Mouse (Mus musculus) left cerebral cortex, adult 11 months (tissue): ENCODE results near the gene Thra.

ENCODE experiments used
- DNase-seq: peaks from one replicate; pipeline ENCODE4 v3.0.0; 2022; ENCODE audit warnings: low spot score

Gene Thra

DNA sequence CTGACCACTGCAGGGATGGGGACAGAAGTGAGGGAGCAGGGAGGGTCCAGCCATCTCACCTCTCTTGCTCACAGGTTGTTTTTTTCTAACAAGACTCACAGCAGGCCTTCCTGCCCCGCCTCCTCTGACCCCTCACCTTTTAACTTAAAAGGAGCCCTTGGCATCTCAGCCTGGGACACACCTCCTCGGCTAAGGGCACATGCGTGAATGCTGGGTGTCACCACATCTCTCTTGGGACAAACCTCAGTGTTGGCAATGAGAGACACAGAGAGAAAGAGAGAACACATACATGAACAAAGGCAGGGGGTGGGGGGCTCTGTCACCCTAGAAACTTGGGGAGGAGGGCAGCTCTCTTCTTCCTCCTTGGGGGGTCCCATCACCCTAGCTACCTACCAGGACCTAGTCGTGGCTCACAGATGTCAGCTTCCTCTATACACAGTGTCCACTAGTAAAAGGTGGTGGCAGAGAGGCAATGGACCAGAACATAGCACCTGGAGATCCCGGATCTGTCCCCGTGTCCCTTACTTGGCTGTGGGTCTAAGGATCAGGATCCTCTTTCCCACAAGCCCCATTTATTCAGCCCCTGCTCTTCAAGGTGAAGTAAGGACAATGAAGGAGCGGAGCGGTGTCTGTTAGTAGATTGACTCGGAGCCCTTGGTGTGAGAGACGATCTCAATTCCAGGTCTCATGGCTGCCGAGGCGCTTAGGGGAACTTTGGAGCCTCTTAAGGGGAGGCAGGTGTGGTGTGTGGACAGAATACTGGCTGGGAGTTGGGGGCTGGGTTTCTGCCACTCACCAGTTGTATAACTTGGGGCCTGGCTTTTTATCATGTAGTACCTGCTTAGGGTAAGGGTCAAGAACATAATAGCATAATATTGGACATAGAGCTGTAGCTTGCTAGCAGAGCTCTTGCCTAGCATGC is 5.8 kb downstream of the Thra start:
- no peak for DNase-seq

DNA sequence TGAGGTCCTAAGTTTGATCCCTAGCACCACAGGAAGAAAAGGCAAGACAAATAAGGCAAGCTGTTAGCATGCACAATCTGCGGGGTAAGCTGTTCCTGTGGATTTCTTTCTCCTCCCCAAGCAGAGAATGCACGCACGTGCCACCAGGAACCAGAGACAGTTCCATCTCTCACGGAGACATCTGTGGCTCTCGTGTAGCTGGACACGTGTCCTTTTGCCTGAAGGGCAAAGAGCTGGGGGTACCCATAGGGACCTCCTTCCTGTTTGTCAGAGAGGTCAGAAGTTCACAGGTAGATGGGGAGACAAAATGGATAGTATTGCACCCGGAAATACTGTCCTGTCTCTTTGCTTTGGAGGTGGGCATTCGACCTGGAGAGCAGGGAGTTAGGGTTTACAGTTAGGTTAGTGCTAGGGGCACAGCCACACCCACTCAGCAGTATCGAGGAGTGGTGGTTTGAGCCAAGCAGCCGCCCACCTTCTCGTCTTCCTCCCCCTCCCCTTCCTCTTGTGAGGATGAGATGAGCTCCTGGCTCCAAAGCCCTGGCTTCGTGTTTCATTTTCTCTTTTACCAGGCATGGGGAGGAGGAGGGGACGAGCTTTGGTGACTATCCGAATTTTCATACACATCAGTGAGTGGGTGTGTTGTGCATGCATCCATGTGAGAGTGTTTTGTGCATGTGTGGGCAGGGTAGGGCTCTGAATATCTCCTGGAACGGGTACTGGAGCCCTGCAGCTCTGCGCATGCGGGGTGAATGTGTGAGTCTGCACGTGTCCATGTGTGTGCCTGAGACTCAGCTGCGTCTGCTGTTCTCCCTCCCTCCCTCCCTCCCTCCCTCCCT is 6.6 kb downstream of the Thra start:
- DNase-seq: peak; percentile 94

DNA sequence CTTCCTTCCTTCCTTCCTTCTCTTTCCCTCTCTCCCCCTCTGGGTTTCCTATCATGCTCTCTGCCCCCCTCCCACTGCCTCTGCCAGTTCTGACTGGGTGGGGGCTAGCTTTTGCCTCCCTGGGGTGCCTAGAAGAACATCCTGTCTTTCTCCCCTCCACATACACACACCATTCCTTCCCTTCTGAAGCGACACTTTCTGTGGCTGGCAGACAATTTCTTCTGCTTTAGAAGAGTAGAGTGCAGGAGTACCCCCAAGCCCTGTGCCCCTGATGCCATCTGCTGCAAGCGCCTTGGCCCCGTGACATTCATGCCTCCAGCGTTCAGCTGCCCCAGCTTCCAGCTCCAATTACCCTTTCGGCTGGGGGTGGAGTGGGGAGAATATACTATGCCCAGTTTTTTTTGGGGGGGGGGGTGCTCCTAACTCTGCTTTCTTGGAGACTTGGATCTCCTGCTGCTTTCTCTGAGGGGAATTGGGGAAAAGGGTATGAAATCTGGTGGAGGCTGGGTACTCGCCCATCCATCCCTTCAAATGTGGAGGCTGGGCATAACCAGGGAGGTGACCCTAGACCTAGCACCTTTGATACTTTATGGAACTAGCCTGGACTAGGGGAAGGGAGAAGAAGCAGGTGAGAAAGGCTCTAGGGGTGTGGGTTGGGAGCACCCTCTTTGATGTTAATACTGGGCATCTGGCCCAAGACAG is 7.5 kb downstream of the Thra start:
- DNase-seq: no peak

DNA sequence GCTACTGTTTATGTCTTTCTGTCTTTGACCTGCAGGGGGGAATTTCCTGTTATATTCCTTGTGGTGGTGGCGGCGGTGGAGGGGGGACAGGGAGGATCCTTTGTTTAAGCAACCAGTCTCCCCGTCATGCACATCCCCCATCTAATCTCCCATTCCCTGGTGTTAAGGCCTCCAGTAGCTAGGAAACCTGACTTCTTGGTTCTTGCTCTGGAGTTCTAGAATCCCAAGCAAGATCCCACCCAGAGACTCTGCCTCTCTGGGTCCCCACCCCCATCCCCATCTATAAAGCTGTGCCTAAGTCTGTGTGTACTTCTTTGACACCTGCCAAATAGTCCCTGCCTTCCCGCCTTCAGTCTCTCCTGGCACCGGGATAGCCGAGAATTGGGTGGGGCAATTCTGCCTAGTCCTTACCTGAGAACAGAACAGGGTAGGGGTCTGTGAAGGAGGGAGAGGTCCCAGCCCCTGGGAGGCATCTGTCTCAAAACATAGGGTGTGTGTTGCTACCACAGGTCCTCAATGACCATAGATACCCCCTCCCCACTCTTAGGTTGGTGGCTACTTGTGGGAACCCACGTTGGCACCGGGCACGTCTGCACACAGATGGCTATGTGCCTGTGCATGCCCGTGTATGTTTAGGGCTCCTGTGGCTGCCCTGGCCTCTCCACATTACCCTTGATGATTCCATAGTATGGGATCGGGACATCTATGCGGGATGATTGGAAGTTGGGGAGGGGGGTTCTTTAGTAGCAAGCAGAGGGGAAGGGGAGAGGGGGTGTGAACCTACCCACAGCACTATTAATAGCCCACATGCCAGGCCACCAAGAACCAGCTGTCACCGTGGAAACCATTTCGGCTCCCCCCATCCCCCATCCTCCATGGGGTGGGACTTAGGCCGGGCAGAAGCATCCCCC is 8.3 kb downstream of the Thra start:
- DNase-seq: no peak

DNA sequence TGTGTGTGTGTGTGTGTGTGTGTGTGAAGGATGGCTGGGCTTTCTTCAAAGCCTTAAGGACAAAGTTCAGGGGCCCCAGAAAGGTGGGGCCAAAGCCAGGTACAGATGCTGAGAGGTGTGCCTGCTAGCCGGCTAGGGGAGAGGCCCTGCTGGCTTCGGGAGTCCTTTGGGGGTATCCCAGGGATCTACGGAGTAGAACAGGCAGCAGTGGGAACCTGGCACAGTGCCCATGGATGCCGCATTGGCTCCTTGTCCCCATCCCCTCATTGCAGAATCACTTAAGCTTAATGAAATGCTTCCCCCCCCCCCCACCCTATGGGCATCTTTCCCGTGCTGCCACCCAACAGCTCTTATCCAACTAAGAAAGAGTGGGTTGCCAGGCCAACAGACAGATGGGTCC is 9.3 kb downstream of the Thra start:
- DNase-seq: no peak

DNA sequence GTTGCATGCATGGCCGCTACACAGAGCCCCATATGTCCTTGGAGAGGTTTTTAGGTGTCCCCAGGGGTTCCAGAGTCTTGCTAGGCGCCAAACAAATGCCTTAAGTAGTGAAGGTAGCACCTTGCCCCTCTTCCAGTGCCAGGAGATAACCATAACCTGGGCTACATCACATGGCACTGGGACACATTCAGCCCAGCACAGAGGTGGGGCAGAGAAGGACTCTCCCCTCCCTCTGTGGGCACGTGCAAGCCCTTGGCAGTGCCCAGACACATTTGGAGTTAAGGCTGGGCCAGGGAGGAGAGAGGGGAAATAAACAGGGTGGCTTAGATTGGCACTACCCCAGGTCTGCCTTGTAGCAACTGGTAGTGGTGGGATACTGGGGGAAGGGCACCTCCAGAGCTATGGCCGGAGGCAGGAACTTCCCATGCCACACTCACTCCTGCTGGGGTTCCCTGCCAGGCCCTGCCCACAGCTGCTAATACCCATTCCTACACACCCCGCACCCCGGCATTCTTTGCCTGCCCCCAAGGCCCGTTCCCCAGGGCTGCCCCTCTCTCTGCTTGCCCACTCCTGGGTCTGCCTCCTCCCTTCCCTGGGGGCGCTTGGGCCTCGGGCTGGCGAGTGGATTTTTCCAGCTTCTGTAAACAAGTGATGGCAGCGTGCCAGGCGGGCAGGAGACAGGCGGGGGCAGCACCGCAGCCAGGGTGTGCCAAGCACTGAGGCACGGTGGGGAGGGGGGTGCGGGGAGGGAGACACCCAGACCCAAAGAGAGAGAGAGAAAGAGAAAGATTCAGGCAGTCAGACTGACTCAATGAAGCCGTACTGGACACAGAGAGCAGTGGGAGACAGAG is 10.1 kb downstream of the Thra start:
- DNase-seq: no peak

DNA sequence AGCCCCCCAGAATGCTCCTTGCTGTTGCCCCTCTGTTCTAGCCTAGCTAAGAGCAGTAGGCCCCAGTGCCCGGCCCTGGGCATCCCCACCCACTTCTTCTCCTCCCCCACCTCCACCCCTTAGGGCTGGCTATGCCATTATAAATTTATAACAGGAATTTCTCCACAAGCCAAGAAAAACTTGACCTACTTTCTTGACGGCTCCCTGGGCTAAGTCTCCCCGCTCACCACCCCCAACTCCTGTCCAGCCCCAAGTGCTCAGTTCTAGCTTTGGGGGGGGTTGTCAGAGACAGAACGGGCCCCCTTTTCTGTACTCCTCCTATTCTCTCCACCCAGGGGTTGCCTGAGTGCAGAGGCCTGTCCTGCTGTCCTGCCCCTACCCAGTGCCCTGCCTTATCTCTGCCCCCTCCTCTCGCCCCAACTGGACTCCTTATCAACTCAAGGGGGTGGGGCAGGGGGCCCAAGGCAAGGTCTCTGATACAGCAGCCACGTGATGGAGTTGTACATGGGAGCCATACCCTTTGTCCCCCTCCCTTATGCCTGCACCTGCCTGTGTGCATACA is 10.9 kb downstream of the Thra start:
- no peak for DNase-seq

DNA sequence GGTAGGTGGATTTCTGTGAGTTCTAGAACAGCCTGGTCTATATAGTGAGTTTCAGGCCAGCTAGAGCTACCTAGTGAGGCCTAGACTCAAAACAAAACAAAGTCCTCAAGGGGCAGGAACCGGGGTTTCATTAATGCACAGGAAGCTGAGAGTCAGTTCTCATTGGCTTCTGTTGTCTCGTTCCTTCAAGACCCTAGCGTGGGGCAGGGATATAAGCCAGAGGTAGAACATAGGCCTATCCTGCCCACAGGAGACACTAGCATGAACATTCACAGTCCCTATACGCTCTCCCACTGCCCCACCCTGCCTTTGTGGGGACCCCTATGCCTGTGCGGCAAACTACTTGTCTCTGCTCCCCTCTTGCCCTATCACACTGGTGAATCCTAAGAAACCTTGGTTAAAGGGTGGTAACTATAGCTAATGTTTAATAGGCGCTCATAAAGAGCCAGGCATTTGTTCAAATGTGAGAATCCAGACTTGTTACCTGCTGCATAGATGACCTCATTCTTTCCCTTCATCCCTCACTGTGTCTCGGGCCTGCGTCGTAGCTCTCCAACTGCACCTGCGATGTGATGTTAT is 12.2 kb downstream of the Thra start:
- no peak for DNase-seq

DNA sequence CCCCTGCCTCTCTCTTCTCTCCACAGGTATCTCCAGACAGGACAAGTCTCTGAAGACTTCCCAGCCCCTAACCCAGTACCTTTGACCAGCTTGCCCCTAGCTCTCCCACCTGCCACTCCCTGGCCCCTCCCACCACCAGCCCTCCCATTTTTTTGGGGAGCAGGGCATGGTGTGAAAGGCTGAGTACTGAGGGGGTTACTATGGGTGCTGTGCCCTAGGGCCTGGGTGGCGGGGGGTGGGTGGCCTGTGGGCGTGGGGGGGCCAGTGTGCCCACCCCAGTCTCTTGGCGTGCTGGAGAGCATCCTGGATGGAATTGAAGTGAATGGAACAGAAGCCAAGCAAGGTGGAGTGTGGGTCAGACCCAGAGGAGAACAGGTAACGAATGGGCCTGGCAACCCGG is 12.8 kb downstream of the Thra start:
- DNase-seq: no peak

DNA sequence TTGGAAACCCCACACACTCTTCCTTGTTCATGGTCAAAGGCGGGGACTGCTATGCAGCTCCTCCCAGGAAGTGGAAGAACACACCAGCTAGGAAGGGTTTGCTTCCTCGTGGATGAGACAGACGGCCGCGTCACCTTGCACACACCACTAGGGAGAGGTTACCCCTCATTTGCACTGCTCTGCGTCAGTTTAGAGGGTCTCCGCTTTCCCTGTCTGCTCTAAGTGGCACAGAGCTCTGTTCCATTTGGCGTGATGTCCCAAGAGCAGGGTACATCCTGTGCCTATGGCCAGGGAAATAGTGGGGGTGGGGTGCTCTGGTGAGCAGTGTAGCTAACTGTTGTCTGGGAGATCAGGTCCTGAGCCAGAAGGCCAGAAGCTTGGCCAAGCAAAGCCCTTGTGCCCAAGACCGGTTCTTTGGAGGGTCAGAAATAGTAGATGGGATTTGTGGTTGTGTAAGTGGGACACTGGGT is 13.7 kb downstream of the Thra start:
- DNase-seq: no peak

DNA sequence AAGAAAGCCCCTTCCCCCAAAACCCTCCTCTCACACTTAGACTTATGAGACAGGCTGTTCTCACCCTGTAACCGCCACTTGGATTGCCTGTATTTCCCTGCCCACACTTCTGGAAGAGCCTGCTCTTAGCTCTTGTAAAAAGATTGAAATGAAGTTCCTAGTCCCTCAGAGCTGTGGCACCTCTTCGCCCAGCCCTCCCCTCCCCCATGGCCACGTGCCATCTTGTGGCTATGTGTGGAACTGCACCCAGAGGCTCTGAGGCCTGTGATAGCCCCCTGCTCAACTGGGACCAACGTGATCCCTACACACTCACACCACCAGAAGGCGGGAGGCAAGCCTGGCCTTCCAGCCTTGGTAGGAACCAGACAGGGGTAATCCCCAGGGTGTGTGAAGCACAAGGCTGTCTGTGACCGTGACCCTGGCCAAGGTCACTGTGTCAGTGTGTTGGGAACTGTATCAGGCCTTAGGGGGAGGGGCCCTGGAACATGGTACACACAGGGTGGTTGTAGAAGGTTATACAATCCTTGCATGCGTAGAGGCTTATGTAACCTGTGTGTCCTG is 14.3 kb downstream of the Thra start:
- DNase-seq: no peak

DNA sequence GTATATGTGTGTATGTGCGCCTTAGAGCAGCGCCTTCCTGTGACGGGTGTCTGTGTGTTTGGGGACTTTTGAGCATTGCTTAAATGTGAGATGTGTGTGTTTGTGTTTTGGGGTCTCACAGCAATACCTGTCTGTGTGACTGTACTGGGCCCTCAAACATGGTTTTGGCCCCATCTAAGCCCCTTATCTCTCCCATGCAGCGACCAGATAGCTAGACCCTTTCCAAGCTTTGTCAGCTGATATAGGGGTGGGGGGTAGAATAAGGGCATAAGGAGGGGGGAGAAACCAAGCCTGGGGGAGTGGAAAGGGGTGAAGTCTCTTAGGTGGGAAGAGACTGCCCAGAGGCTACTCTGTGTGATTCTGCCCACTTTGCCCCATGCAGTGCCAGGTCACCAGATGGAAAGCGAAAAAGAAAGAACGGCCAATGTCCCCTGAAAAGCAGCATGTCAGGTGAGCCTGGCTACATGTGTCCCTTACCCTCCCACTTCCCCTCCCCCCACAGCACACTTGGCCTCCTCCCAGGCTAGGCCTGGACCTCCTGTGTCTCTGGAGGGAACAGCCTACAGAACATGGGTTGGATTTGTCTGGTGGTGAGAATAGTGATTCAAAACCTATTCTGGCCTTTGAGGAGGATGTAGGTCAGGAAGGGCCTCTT is 15.4 kb downstream of the Thra start:
- DNase-seq: no peak

DNA sequence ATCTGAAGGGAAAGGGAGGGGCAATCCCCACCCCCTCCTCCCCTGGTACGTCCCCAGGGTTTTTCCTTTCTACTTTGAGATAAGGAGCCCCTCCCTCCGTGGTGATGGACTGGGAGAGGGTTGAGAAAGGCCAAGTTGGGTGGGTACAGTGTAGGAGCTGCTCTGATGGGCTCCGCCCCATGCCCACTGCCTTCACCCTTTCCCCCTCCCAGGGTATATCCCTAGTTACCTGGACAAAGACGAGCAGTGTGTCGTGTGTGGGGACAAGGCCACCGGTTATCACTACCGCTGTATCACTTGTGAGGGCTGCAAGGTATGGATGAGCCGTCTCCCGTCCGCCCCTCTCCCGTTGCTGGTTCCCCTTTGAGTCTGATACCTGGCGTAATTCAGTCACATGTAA is 16.3 kb downstream of the Thra start:
- no peak for DNase-seq

DNA sequence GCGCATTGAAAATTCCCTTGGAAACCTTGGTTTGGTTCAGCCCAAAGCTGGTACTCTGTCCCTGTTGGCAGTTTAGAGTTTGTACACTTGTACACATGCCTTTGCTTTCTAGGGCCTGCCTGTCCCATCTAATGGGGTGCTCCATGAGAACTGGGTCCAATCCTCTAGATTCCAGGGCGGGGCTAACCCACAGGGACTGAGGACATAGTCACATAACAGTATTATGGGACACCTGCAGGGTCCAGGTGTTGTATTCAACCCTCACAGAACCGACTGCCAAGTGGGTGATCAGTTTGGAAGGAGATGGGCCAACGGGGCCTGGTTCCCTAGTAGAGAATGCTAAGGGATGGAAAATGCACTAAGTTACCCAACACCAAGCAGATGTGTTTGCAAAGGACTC is 21.5 kb downstream of the Thra start:
- no peak for DNase-seq

DNA sequence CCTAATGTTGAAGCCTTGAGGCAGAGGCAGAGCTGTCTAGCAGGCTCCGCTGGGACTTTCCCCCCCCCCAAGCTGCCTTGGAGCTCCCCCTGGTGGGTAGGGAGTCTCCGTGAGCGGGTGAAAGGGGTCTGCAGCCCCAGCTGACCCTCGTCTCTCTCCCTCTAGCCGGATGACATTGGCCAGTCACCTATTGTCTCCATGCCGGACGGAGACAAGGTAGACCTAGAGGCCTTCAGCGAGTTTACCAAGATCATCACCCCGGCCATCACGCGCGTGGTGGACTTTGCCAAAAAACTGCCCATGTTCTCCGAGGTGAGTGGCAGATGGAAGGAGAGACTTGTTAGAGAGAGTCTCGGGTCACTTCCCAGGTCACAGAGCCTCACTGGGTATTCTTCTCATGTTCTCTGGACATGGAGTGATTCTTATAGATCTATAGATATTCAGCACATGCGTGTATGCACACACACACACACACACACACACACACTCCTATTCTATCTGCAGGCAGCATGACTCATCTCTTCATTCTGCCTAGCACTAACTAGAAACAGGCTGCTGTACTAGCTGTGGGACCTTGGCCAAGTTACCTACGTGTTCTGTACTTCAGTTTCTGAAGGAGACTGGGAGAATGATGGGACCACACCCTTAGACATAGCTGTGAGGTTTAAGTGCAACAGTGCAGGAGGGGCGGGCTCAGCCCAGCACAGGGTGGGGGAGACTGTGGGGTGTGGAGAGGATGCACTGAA is 22.5 kb downstream of the Thra start:
- DNase-seq: no peak

DNA sequence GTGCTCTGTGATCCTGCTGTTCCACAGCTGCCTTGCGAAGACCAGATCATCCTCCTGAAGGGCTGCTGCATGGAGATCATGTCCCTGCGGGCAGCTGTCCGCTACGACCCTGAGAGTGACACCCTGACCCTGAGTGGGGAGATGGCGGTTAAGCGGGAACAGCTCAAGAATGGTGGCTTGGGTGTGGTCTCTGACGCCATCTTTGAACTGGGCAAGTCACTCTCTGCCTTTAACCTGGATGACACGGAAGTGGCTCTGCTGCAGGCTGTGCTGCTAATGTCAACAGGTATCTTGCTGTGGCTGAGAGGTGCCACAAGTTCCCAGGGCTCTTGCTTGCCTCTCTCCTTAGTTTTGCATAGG is 23.0 kb downstream of the Thra start:
- no peak for DNase-seq

DNA sequence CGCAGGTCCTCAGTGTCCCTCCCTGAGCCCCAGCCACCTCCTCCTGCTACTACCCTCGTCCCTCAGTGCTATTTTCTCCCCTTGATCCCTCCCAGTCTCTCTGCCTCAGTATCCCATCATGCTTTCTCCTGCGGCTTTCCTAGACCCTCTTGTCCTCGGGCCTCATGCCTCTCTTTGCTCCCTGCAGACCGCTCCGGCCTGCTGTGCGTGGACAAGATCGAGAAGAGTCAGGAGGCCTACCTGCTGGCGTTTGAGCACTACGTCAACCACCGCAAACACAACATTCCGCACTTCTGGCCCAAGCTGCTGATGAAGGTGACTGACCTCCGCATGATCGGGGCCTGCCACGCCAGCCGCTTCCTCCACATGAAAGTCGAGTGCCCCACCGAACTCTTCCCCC is 23.7 kb downstream of the Thra start:
- no peak for DNase-seq

DNA sequence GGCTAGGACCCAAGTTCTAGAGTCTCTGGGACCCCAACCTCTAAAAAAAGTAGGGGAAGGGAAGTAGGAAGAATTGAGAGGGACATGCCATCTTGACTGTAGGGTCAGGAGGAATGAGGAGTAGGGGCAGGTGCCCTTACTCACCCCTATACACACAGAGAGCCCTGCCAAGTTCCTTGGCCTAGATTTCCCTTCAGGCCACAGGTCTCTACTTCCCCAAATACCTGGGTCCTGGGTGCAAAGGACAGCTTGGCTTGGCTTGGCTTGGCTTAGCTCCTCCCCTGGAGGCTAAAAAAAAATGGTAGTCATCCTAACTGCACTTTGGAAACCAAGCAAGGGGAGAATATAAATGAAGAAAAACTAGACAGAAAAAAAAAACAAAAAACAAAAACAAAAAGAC is 24.3 kb downstream of the Thra start:
- DNase-seq: no peak
